Mouse (Mus musculus) left cerebral cortex, postnatal 4 days (tissue): ENCODE measurements around the gene Adcy10. TPM values are rescaled to one million over a fixed set of nuclear protein-coding genes. Genes with fewer than 3 reads are reported as not detected.

Experiments used
- DNase-seq: peaks from one replicate; pipeline ENCODE4 v3.0.0-alpha.2; 2022
- intact Hi-C: fragments of 180-260 bp; cut with DNase I; formaldehyde crosslinking; loops from one replicate; pipeline ENCODE4 v1.15.1; 2025
- total RNA-seq, 2 experiments: library from RNA; stranded (reverse); gene quantifications; 2 replicates each; pipeline ENCODE4 v1.2.3; 2021

Gene Adcy10
- under 1 TPM in 1 of 2 experiments, not detected in 1; 0.18 TPM for total RNA-seq

- intact Hi-C loops = no loop called here
- DNase-seq = no peak
These were observed at the start of gene Adcy10 for GRCm38 (mm10) chr1:165484688-165485233. Gene Adcy10, plus strand, starts transcription at chr1:165485183.

GRCm38 (mm10) chr1:165438289-165439021 lies 46.5 kb upstream of the Adcy10 start:
- no peak for DNase-seq
- intact Hi-C loops = no loop called here

GRCm38 (mm10) chr1:165440788-165441187 lies 44.2 kb upstream of the Adcy10 start:
- no peak for DNase-seq
- intact Hi-C loops = no loop called here

GRCm38 (mm10) chr1:165441201-165441600 lies 43.8 kb upstream of the Adcy10 start:
- intact Hi-C loops = no loop called here
- no peak for DNase-seq

- intact Hi-C loops = no loop called here
- DNase-seq = no peak
These were observed 43.3 kb upstream of the Adcy10 start for GRCm38 (mm10) chr1:165441719-165442118.

- no peak for DNase-seq
- intact Hi-C loops = no loop called here
These were observed 25.9 kb upstream of the Adcy10 start for GRCm38 (mm10) chr1:165459041-165459502.

GRCm38 (mm10) chr1:165459503-165460181 lies 25.3 kb upstream of the Adcy10 start:
- intact Hi-C loops = loop anchor here (2.0 to 10.0 kb wide), 2 partner anchors 175 to 225 kb away; partner anchors contain the start of genes Mpzl1 and Tiprl
- DNase-seq = peak; percentile 47

- peak; percentile 100 for DNase-seq
- intact Hi-C loops = loop anchor here (2.0 to 10.0 kb wide), 2 partner anchors 174 to 226 kb away; partner anchors contain the start of genes Mpzl1 and Tiprl
These were observed 24.6 kb upstream of the Adcy10 start, which contains the start of the genes Dcaf6 and Mpc2 for GRCm38 (mm10) chr1:165460360-165460800. Gene Dcaf6, minus strand, starts transcription at chr1:165460475. Gene Mpc2, plus strand, starts transcription at chr1:165460637.

- intact Hi-C loops = loop anchor here (2.0 to 10.0 kb wide), 2 partner anchors 174 to 226 kb away; partner anchors contain the start of genes Mpzl1 and Tiprl
- peak; percentile 99 for DNase-seq
These were observed 24.1 kb upstream of the Adcy10 start for GRCm38 (mm10) chr1:165460801-165461377.

- DNase-seq = peak; percentile 13
- intact Hi-C loops = loop anchor here (2.0 to 10.0 kb wide), 2 partner anchors 173 to 227 kb away; partner anchors contain the start of genes Mpzl1 and Tiprl
These were observed 23.3 kb upstream of the Adcy10 start for GRCm38 (mm10) chr1:165461681-165462080.

- intact Hi-C loops = loop anchor here (10.0 kb wide), 1 partner anchor 228 kb away; the partner anchor contains the start of gene Tiprl
- DNase-seq = no peak
These were observed 22.1 kb upstream of the Adcy10 start for GRCm38 (mm10) chr1:165462861-165463260.

- DNase-seq = no peak
- intact Hi-C loops = loop anchor here (10.0 kb wide), 1 partner anchor 230 kb away; the partner anchor contains the start of gene Tiprl
These were observed 20.4 kb upstream of the Adcy10 start for GRCm38 (mm10) chr1:165464574-165464973.

GRCm38 (mm10) chr1:165468971-165469370 lies 16.0 kb upstream of the Adcy10 start:
- intact Hi-C loops = loop anchor here (10.0 kb wide), 1 partner anchor 234 kb away; the partner anchor contains the start of gene Tiprl
- no peak for DNase-seq

- intact Hi-C loops = loop anchor here (10.0 kb wide), 1 partner anchor 235 kb away; the partner anchor contains the start of gene Tiprl
- DNase-seq = no peak
These were observed 15.3 kb upstream of the Adcy10 start for GRCm38 (mm10) chr1:165469717-165470116.

GRCm38 (mm10) chr1:165471490-165471889 lies 13.5 kb upstream of the Adcy10 start:
- DNase-seq = no peak
- intact Hi-C loops = no loop called here

GRCm38 (mm10) chr1:165486108-165486507 lies 1.1 kb downstream of the Adcy10 start:
- intact Hi-C loops = no loop called here
- no peak for DNase-seq

- intact Hi-C loops = no loop called here
- DNase-seq = no peak
These were observed 4.2 kb downstream of the Adcy10 start for GRCm38 (mm10) chr1:165489197-165489596.

GRCm38 (mm10) chr1:165498856-165499255 lies 13.9 kb downstream of the Adcy10 start:
- intact Hi-C loops = no loop called here
- no peak for DNase-seq

GRCm38 (mm10) chr1:165503307-165504024 lies 18.5 kb downstream of the Adcy10 start:
- no peak for DNase-seq
- intact Hi-C loops = no loop called here

GRCm38 (mm10) chr1:165506303-165506702 lies 21.3 kb downstream of the Adcy10 start:
- DNase-seq = no peak
- intact Hi-C loops = no loop called here
